Mouse (Mus musculus) midbrain, postnatal 0 days (tissue): Measurements from ENCODE around the gene Tmem192. TPM values are rescaled to one million over a fixed set of nuclear protein-coding genes. Genes with fewer than 3 reads are reported as not detected.

Experiments
- ATAC-seq: fragments of 200-750 bp; cut with Nextera tagmentation; 2 replicates; pipeline ENCODE4 v1.8.0; 2017; ENCODE audit warnings: moderate number of reproducible peaks, mild to moderate bottlenecking, moderate TSS enrichment, moderate library complexity; ENCODE audit not compliant: low FRiP score
- DNase-seq: peaks from one replicate; pipeline ENCODE4 v3.0.0-alpha.2; 2015; ENCODE audit warnings: low spot score
- H3K27ac ChIP-seq: fragments of 300-500 bp; sonication (generic); 2 replicates; pipeline ENCODE4 v1.5.1; 2014; ENCODE audit warnings: low read depth, mild to moderate bottlenecking, low read length, mixed read lengths
- H3K27me3 ChIP-seq: fragments of 300-500 bp; sonication (generic); 2 replicates; pipeline ENCODE4 v1.6.1; 2014; ENCODE audit warnings: low read length, control low read depth, mixed read lengths; ENCODE audit not compliant: insufficient read depth
- H3K36me3 ChIP-seq: fragments of 300-500 bp; sonication (generic); 2 replicates; pipeline ENCODE4 v1.6.1; 2014; ENCODE audit warnings: low read length, control low read depth, mixed read lengths; ENCODE audit not compliant: insufficient read depth
- H3K4me1 ChIP-seq: fragments of 300-500 bp; sonication (generic); 2 replicates; pipeline ENCODE4 v1.6.1; 2014; ENCODE audit warnings: mild to moderate bottlenecking, control low read depth, antibody characterized with exemption, low read length, mixed read lengths; ENCODE audit not compliant: insufficient read depth
- H3K4me2 ChIP-seq: fragments of 300-500 bp; sonication (generic); 2 replicates; pipeline ENCODE4 v1.6.1; 2014; ENCODE audit warnings: low read depth, mild to moderate bottlenecking, low read length, mixed read lengths; ENCODE audit not compliant: poor library complexity, severe bottlenecking
- H3K4me3 ChIP-seq: fragments of 300-500 bp; sonication (generic); 2 replicates; pipeline ENCODE4 v1.5.1; 2014; ENCODE audit warnings: low read depth, mild to moderate bottlenecking, low read length, moderate library complexity
- H3K9ac ChIP-seq: fragments of 300-500 bp; sonication (generic); replicated peaks from 2 replicates; pipeline ENCODE4 v1.6.1; 2014; ENCODE audit warnings: mild to moderate bottlenecking, low read length, moderate library complexity, mixed read lengths; ENCODE audit not compliant: poor library complexity, severe bottlenecking
- H3K9me3 ChIP-seq: fragments of 300-500 bp; sonication (generic); 2 replicates; pipeline ENCODE4 v1.6.1; 2016; ENCODE audit warnings: low read length, control low read depth
- CTCF ChIP-seq: IDR thresholded peaks from 2 replicates; pipeline ENCODE4 v1.5.1; 2016; ENCODE audit warnings: antibody characterized with exemption, mild to moderate bottlenecking
- WGBS: fragments of 180-500 bp; shearing (Covaris S2); extraction: QIAGEN DNeasy Blood & Tissue Kit; methylation state at CpG from one replicate; pipeline ENCODE4 v1.1.7; 2014; 5-methylcytosine and 5-hydroxymethylcytosine counted together
- polyA plus RNA-seq: library from polyadenylated mRNA; unstranded; fragments of >200 nt; fragmentation: Nextera tagmentation; extraction: Ambion mirVana; gene quantifications from 2 replicates; pipeline ENCODE4 v1.2.1, GENCODE M21; 2015
- total RNA-seq: library from RNA; depleted of rRNA; stranded (reverse); fragments of >200 nt; gene quantifications from 2 replicates; pipeline ENCODE4 v1.2.3, GENCODE M21; 2014; rRNA removed

The Tmem192 gene
- total RNA-seq (9.9 and 20.2 TPM in 2 replicates), polyA plus RNA-seq (39.9 and 41.2 TPM in 2 replicates)

- Histone ChIP-seq H3K9me3 (no peaks in the 10 kb centered on the region), H3K27ac (peak within 1 kb of the TSS; percentile 90), H3K9ac (peak within 1 kb of the TSS; percentile 79), H3K4me2 (peak within 1 kb of the TSS; percentile 51), H3K36me3 (no peaks in the 10 kb centered on the region), H3K4me1 (no peaks in the 10 kb centered on the region; the same call in 1 of the 2 replicates), H3K4me3 (peak within 1 kb of the TSS; percentile 80), H3K27me3 (no peaks in the 10 kb centered on the region)
- TF ChIP-seq CTCF, result no peak; the same call in 1 of the 2 replicates
- under 1% methylated on average over 63 of the region's 73 CpGs for WGBS
- DNase-seq (peak; percentile 90), ATAC-seq (peak; percentile 93)
Measured at GRCm38 (mm10) chr8:64946820-64947697, at the start of gene Tmem192. Gene Tmem192, plus strand, starts transcription at chr8:64947185.

- Histone ChIP-seq H3K9me3 (no peaks in the 10 kb centered on the region), H3K27me3 (no peaks in the 10 kb centered on the region), H3K4me2 (no peak overlapping the region), H3K27ac (no peak overlapping the region), H3K4me3 (no peak overlapping the region), H3K36me3 (no peaks in the 10 kb centered on the region), H3K9ac (no peak overlapping the region), H3K4me1 (no peaks in the 10 kb centered on the region)
- WGBS, result 35% methylated on average over 4 of the region's 4 CpGs
- ATAC-seq, result no peak
- DNase-seq, result no peak
- TF ChIP-seq CTCF, result no peak
Measured at GRCm38 (mm10) chr8:64898710-64899109, 48.3 kb upstream of the Tmem192 start.

GRCm38 (mm10) chr8:64900645-64901044 is 46.3 kb upstream of the Tmem192 start:
- no peak overlapping the region for H3K4me2 ChIP-seq
- H3K9ac ChIP-seq, result no peak overlapping the region
- ATAC-seq (no peak), DNase-seq (no peak)
- no peaks in the 10 kb centered on the region for H3K36me3 ChIP-seq
- H3K4me1 ChIP-seq, result no peaks in the 10 kb centered on the region
- no peaks in the 10 kb centered on the region for H3K9me3 ChIP-seq
- WGBS, result 85% methylated on average over 3 of the region's 3 CpGs
- no peak for TF ChIP-seq CTCF
- no peaks in the 10 kb centered on the region for H3K27me3 ChIP-seq
- no peak overlapping the region for H3K27ac ChIP-seq
- H3K4me3 ChIP-seq, result no peak overlapping the region

- no peak for ATAC-seq
Measured at GRCm38 (mm10) chr8:64901527-64902156, 45.3 kb upstream of the Tmem192 start.

GRCm38 (mm10) chr8:64902191-64902590 is 44.8 kb upstream of the Tmem192 start:
- H3K36me3 ChIP-seq, result no peaks in the 10 kb centered on the region
- no peaks in the 10 kb centered on the region for H3K27me3 ChIP-seq
- DNase-seq, result no peak
- no peak for TF ChIP-seq CTCF
- ATAC-seq, result no peak
- H3K4me2 ChIP-seq, result no peak overlapping the region
- H3K4me1 ChIP-seq, result no peaks in the 10 kb centered on the region
- WGBS, result 57% methylated on average over 12 of the region's 12 CpGs
- H3K9me3 ChIP-seq, result no peaks in the 10 kb centered on the region
- no peak overlapping the region for H3K9ac ChIP-seq
- H3K4me3 ChIP-seq, result no peak overlapping the region
- H3K27ac ChIP-seq, result no peak overlapping the region

More at GRCm38 (mm10) chr8:64901527-64902156, 45.3 kb upstream of the Tmem192 start:
- H3K9ac ChIP-seq, result no peak overlapping the region
- no peak overlapping the region for H3K27ac ChIP-seq
- no peaks in the 10 kb centered on the region for H3K4me1 ChIP-seq
- WGBS, result 53% methylated on average over 7 of the region's 7 CpGs
- no peak for TF ChIP-seq CTCF
- H3K4me3 ChIP-seq, result no peak overlapping the region
- no peaks in the 10 kb centered on the region for H3K27me3 ChIP-seq
- H3K9me3 ChIP-seq, result no peaks in the 10 kb centered on the region
- no peaks in the 10 kb centered on the region for H3K36me3 ChIP-seq
- no peak for DNase-seq
- H3K4me2 ChIP-seq, result no peak overlapping the region

- ATAC-seq, result no peak
Measured at GRCm38 (mm10) chr8:64903778-64904177, 43.2 kb upstream of the Tmem192 start.

More at GRCm38 (mm10) chr8:64903778-64904177, 43.2 kb upstream of the Tmem192 start:
- Histone ChIP-seq H3K27ac (no peak overlapping the region), H3K4me2 (no peak overlapping the region), H3K4me3 (no peak overlapping the region), H3K9me3 (no peaks in the 10 kb centered on the region), H3K36me3 (no peaks in the 10 kb centered on the region), H3K27me3 (no peaks in the 10 kb centered on the region), H3K9ac (no peak overlapping the region), H3K4me1 (no peaks in the 10 kb centered on the region)
- DNase-seq, result no peak
- 61% methylated on average over 3 of the region's 3 CpGs for whole genome bisulfite sequencing
- no peak for TF ChIP-seq CTCF
